Mouse (Mus musculus) heart, adult 9 months (tissue): ENCODE results near the gene F11r.

Experiments
- DNase-seq, 2 experiments: peaks; one replicate each; pipeline ENCODE4 v3.0.0; 2022; ENCODE audit warnings: low spot score in 2 of 2

F11r gene

GRCm38 (mm10) chr1:171438014-171438670 is 807 bp downstream of the F11r start:
- DNase-seq = no peak

GRCm38 (mm10) chr1:171439072-171439471 is 1.7 kb downstream of the F11r start:
- no peak for DNase-seq

- DNase-seq = peak; percentile 75 to 86
Measured at GRCm38 (mm10) chr1:171440025-171440725, 2.8 kb downstream of the F11r start.

- DNase-seq = no peak
Measured at GRCm38 (mm10) chr1:171441466-171442412, 4.4 kb downstream of the F11r start.

GRCm38 (mm10) chr1:171442413-171442760 is 5.1 kb downstream of the F11r start:
- no peak for DNase-seq

- no peak for DNase-seq
Measured at GRCm38 (mm10) chr1:171445050-171445449, 7.7 kb downstream of the F11r start.

GRCm38 (mm10) chr1:171446854-171447253 is 9.5 kb downstream of the F11r start:
- DNase-seq = peak in 1 of 2 experiments; percentile 7

GRCm38 (mm10) chr1:171447692-171448091 is 10.4 kb downstream of the F11r start:
- DNase-seq = no peak

- no peak for DNase-seq
Measured at GRCm38 (mm10) chr1:171450062-171450461, 12.7 kb downstream of the F11r start.

GRCm38 (mm10) chr1:171451001-171451400 is 13.7 kb downstream of the F11r start:
- no peak for DNase-seq

GRCm38 (mm10) chr1:171452522-171452921 is 15.2 kb downstream of the F11r start:
- no peak for DNase-seq

GRCm38 (mm10) chr1:171452923-171453322 is 15.6 kb downstream of the F11r start:
- DNase-seq = peak; percentile 44 to 75

- DNase-seq = no peak
Measured at GRCm38 (mm10) chr1:171454926-171455325, 17.6 kb downstream of the F11r start.

GRCm38 (mm10) chr1:171457568-171457967 is 20.2 kb downstream of the F11r start:
- no peak for DNase-seq

- DNase-seq = no peak
Measured at GRCm38 (mm10) chr1:171459791-171460190, 22.5 kb downstream of the F11r start.

GRCm38 (mm10) chr1:171460551-171461503 is 23.5 kb downstream of the F11r start:
- no peak for DNase-seq

- no peak for DNase-seq
Measured at GRCm38 (mm10) chr1:171463133-171463532, 25.8 kb downstream of the F11r start.

GRCm38 (mm10) chr1:171465749-171466412 is 28.5 kb downstream of the F11r start:
- DNase-seq = no peak

- DNase-seq = no peak
Measured at GRCm38 (mm10) chr1:171466565-171466964, 29.2 kb downstream of the F11r start.

- DNase-seq = no peak
Measured at GRCm38 (mm10) chr1:171469678-171470077, 32.3 kb downstream of the F11r start.
